Mouse (Mus musculus) erythroid progenitor cell, adult 5-6 weeks (primary cell): Measurements from ENCODE around the gene Qrfpr. TPM values are rescaled to one million over a fixed set of nuclear protein-coding genes. Genes with fewer than 3 reads are reported as not detected.
A peak's percentile ranks its signal among the peaks of the same experiment; 100 is the strongest.

Source experiments
- ATAC-seq: replicated peaks from 2 replicates; pipeline ENCODE4 v1.8.0; 2016; ENCODE audit warnings: moderate number of reproducible peaks, mild to moderate bottlenecking, moderate TSS enrichment, inconsistent platforms; ENCODE audit not compliant: poor library complexity, low FRiP score, severe bottlenecking
- total RNA-seq, 2 experiments: library from RNA; stranded (forward) in 1 of 2; stranded (reverse) in 1 of 2; fragments of 150-400 nt in 1 of 2; fragments of 186-747, 209-891 nt in 1 of 2; gene quantifications; 2 replicates each; pipeline versions ENCODE4 v1.2.3 to v1.2.4; 2015 to 2017; ENCODE audit warnings: low replicate concordance in 2 of 2

Gene Qrfpr
- total RNA-seq (2015; ENCODE audit: low replicate concordance) (not detected in 2 replicates), total RNA-seq (2017; ENCODE audit: low replicate concordance) (not detected in 2 replicates)

DNA sequence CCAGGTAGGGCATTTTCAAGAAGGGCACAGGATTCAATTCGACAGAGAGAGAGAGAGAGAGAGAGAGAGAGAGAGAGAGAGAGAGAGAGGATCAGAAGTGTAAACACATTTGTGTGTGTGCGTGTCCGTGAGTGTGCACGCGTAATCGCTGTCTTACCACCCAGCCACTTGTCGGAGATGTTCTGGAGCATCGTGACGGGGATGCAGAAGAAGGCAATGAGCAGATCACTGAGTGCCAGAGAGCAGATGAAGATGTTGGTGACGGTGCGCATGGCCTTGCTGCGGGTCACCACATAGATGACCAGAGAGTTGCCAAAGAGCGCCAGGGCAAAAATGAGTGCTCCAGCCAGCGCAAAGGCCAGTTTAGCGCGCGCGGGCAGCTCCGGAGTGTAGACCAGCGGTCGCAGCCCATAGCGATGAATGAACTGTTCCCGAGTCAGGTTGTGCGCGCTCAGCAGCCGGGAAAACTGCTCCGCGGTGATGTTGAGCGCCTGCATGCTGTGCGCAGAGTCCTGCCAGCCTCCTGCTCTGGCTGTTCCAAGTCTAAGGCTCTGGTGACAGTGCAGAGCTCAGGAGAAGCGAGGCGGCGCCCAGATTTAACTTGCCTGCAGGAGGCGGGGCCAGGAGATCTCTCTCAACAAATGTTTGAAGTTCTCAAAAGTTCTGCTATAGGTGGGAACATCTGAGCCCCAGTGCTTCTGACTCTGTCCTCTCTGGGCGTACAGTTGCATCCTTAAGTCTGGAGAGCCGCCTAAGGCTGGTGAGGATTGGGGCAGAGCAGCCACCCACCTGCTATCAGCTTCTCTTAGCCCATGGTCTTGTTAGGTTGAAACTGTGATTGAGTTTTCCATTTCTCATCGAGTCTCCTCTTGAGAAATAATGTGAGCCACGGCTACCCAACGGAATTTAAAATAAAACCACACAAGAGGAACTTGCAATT is at the start of gene Qrfpr:
Gene Qrfpr (minus strand): TSS at position 571 of the 940 bp plus-strand sequence.
- ATAC-seq, result 0 out of 2 replicates have a peak, but pooled peaks have one; percentile 19

DNA sequence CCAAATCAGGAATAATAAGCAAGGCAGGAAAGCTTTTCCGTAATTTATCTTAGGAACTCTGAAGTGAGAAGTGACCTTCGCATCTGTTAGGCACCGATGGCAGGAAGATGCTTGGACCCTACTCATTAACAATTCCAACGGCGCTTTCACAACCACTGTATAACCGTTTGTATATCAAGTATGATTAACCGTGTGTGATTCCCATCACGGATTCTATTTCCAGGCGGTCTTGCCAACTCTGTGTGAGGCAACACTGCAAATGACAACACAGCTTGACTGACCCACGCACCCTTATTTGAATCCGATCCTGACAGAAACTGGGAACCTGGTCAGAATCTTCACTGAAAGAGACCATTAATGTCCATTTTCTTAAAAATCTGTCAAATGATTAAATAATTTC is 41.8 kb upstream of the Qrfpr start:
- ATAC-seq, result no peak

DNA sequence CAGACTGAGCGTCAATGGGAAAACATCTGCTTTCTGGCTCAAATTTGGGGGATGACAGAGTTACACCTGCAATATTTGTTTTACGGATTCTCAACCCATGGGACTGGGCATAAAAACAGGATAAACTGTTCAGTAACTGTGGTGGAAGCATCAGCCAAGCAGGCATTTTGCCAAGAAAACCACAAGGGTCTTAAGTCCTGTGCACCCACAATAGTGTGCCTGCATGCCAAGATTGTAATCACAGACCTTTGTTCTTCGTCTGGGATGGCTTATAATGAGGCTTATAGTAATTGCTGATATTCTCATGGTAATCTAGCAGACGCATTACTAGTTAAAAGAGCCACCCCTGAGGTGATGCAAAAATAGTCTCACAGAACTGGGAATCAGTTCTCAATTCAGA is 41.2 kb upstream of the Qrfpr start:
- ATAC-seq, result no peak

DNA sequence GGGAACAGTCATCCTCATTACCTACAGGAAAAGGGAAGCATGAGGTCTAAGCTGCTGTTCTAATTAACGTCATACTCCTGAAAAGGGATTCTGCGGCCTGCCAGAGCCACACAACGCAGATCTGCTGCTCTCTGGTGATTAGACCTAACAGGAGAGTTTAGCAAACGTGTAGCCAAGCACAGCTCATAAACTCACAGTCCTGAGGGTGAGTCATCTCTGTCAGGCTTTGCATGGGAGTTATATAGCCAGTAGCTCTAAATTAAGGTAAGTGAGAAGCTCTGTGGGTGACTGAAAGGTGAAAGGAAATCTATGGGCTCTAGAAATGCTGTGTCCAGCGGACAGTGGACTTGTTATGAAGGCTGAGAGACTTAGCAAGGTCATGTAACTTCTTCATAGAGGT is 28.5 kb upstream of the Qrfpr start:
- ATAC-seq, result no peak

DNA sequence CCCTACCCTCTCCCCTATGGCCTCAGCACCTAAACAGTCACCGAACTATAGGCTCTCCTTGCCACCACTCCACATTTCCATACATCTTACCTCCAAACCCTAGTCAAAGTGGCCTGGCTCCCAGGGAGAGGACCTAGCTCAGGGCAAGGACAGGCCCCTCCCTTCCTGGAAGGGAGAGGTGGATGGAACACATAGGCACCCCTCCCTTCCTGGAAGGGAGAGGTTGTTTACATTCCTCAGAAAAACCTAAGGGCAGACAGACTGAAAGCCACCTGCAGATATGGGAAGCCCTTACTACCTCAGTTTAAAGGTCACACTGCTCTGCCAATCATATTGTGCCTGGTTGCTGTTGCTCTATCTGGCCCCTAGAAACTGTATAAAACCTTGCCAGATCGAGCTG is 26.3 kb upstream of the Qrfpr start:
- ATAC-seq, result no peak

DNA sequence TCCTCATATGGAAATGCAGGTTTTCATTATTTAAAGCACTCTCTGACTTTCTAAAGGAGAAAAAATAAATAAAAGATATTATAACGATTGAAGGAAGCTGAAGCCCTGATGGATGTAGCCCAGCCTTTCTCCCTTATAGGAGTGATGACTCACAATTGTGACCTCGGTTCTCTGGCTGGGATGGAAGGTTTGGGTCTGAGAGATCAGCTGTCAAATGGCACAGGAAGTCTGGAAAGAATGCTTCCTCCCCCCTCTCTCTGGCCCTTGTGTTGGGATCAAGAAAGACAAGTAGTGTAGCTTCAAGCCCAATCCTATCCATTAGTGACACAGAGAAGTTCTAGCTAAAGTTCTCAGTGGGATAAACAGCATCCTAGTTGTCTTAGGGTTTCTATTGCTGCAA is 7.8 kb upstream of the Qrfpr start:
- ATAC-seq, result no peak

DNA sequence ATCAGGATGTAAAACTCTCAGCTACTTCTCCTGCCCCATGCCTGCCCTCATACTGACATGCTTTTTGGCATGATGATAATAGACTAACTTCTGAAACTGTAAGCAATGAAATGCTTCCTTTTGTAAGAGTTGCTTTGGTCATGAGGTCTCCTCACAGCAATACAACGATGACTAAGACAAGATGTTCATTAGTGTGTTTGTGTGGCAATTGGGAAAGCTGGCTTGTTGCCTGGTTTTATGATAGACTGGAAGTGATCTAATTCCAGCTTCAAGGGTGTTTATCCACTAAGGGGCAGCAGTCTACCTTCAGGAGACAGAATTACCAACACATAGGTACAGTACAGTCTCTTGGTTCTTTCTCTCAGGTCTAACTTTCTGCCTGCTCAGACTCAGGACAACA is 5.1 kb upstream of the Qrfpr start:
- no peak for ATAC-seq

DNA sequence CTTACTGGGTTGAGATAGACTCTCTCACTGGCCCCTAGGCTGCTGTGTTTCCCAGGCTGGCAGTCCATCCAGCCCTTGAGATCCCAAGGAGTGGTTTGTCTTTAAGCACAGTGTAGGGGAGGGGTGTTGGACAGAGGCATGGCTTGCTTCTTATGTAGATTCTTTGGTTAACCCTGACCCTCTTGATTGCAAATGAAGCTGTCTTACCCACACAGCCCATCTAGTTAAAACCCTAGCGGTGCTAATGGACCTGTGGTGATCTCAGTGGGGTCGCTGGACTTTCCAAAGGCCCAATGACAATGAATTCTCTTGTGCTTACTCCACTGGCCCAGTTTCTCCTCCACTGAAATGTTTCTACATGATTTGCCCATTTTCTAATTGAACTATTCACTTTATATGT is 1.2 kb upstream of the Qrfpr start:
- ATAC-seq, result no peak

DNA sequence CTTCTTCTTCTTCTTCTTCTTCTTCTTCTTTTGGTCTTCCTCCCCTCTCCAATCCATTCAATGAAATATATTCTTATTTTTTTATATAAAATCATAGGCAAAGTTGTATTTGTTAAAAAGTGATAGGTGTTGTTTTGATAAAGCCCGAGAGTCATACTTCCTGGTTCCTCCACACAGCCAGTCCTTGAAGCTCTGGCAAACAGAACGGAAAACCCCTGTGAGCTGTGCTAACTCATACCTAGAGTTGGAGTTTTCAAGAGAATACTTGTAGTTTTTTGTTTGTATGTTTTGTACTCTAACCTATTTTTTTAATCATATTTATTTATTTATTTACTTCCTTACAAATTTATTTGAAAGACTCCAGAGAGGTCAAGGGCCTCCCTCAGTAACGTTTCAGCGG is 9.4 kb downstream of the Qrfpr start:
- no peak for ATAC-seq

DNA sequence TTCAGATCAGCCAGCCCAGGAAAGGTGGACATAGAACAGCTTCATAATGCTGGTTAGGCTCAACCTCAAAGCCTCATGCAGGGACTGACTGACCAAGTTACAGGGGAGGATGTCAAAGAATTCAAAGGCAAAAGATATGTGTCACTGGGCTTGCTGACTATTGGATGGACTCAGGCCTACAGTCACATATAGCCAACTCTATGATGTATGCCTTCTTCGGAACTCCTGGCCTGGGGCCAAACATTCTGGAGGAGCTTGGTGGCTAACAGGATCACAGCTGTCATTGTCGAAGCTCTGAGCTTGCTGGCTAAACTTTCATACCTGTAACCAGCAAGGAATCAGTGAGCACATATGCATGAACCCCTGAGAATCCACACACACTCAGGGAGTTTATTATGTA is 11.2 kb downstream of the Qrfpr start:
- no peak for ATAC-seq

DNA sequence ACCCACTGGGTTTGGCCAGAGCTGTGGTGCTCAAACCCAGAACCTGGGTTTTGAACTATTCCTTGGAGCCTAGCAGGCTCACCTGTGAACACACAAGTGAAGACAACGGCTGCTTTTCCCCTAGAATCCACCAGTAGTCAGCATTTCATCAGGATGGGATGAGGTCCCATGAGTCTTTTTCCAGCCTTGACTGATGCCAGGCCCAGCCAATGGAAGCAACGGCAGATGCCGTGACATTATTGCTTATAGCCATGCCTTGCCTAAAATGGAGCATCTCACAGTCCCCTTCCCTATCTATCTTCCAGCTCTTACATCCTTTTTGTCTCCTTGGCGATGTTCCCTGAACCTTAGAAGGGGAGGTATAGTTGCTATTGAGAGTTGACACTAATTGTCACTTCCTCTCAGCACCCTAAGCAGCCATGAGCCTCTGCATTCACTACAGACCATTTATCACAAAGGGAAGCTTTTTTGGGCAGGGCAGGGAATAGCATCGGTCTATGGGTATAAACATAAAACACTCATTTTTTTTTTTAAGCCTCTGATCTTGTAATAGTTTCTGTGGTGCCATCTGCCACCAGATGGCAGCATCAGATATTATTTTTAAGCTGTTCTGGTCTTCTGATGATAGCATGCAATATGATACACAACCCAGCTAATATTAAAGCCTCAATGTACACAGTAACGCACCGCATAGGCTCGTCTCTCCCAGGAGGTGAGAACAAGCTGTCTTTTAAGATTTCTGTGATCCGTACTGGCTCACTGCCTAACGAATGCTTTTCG is 12.1 kb downstream of the Qrfpr start:
- ATAC-seq, result no peak

DNA sequence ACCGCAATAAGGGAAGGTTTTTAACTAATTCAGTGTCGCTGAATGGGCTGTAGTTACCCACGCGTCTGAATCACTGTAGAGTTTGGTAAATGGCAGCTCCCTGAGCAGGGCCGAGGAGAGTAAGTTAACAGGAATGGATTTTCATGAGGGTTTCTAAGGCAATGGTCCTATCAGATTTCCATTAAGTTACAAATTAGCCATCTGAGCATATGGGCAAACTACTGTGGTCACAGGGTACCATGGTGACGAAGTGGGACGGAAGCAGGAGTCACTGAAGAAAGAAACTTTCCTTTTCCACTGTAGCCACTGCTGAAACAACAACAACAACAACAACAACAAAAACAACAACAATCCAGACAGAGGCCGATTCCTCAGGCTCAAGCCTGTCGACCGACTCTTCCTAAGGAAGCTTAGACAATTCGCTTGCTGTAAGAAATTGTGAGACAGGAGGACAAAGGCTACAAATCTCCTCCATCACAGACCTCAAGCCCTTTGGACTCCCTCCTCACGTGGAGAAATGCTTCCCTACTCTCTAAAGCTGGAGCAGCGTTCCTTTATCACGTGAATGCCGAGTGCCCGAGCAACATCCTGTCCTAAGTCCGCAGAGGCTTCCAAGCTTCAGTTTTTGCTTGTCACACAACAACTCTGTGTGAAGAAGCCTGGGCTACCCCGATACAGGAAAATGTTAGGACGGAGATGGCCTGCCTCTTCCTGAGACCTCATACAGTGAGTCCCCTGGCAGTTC is 14.4 kb downstream of the Qrfpr start:
- ATAC-seq, result no peak

DNA sequence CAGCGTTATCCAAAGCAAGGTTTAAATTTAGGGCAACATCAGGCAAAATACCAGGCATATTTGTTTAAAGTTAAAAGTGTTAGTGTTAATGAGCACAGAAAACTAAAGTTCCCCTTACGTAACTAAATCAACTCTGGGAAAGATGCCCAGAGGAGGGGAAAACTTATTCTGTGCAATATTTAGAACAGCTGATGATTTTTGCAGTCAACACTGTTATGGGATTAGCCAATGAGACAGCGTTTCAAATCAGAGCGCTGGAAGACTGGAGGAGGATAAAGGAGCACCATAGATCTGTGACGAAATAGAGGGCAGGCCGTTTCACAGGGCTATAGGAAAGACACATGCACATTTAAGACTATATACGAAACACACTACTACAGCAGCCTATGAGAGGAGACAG is 19.2 kb downstream of the Qrfpr start:
- ATAC-seq, result no peak

DNA sequence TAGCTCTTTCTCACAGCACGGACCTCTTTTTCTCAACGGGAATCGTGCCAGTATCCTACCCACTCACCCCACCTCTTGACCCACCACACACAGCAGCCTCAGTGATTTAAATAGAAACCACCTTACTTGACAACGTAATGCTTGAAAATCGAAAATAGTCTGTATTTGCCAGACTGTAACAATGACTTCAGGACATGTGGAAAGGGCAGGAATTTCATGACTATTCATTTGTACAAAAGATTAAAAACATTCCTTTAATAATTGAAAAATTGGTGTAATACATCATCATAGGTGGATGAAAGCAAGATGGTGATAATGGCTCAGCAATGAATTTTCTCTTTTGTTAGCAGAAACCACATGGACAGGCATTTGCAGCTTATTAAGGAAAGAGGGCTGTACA is 21.0 kb downstream of the Qrfpr start:
- ATAC-seq, result no peak

DNA sequence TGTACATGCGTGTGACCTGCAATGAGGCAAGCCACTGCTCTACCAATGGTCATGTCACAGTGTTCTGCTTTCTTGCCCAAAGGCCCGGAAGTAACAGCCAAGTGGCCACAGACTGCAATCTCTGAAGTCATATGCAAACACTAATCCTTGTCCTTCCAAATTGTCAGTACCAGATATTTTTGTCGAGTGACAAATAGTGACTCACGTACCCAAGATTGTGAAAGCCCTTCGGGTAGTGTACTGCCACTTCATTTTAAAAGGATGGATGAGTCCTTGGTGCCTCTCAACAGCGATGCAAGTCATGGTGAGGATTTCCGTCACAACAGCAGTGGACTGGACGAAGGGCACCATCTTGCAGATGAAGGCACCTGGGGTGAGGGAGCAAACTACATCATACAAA is 32.9 kb downstream of the Qrfpr start:
- ATAC-seq, result no peak

DNA sequence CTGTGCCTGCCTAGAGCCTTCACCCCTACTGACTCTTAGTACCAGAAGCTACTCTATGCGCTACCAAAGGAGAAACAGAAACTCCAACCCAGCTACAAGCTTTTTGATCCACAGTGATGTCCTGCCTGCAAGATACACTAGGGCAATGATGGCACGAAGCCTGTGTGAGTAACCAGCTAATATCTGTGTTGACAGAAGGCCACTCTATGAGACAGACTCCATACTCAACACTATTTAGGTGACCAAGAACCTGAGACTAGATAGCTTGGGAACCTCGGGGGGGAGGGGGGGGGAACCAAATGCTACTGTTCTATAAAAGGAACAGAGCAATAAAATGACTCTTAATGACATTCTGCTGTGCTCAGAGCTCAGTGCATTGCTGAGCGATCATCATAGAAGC is 35.6 kb downstream of the Qrfpr start:
- ATAC-seq, result no peak

DNA sequence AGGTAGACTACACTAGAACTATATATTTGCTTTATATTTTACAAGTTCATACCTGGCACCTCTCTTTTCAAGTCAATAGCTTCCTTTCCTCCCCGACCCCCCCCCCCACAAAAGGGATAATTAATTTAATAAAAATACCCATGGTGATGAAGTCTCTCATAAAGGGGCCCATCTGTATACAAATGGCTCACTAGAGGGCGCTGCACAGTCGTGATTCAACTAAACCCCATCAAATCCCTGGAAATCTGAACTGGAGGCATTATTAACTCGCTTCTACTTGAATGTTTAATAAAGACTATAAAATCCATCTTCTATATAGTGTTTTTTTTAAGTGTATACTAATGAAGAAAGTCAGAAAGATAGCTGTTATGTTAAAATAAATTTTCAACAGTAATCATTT is 40.6 kb downstream of the Qrfpr start:
- ATAC-seq, result no peak

DNA sequence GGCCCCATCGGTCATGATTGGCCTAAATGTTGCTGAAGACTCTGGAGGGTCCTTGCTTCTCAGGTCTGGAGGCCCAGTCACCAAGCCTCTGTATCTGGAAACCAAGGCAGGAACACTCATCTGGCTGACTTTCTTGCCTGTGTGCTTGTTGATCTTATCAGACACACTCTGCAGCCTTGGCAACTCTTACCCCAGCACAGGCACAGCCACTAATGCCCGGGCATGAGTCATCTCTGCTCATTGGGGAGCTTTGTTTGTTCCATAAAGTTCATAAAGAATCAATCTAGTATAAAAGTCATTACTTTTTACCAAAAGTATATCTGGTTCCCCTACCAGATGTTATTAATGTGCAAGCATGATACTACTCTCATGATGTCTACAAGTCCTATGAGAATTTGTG is 48.4 kb downstream of the Qrfpr start:
- ATAC-seq, result no peak

DNA sequence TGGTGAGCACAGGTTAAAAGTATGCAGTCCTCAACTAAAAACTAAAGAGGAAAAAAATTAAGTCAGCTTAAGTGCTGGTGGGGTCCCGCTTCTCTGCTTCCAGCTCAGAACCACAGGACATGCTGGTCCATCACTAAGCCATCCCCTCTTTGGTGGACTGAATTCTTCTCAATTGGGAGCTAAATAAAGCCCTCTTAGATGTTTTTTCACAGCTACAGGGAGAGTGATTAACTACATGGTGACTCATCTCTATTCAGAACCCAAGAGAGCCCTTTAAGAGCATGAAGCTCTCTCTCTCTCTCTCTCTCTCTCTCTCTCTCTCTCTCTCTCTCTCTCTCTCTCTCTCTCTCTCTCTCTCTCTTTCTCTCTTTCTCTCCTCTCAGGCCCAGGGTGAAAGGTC is 50.8 kb downstream of the Qrfpr start:
- ATAC-seq, result no peak

DNA sequence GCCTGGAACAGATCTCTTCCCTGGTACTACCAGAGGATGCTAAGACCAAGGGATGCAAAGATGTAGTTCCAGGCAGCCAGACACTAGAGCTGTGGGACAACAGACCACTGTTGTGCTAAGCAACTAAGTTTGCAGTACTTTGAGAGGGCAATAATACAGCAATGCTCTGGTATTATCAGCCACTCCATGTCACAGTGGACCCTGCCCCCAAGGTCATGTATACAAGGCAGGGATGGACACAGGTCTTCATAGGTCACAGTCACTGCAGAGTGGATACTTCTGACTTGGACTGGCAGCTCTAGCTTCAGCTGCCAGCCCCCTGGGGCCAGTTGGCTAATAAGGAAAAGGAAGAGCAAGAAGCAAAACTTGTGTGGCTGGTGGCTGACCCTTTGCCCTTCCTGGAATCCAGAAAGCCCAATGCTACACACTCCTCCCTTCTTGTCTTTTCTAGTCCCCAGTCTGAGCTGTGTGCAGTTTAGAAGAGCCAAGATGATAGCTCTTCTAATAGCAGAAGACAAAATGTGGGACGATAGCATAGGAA is 51.4 kb downstream of the Qrfpr start:
- no peak for ATAC-seq
